Mouse (Mus musculus) lung, postnatal 36 days (tissue): ENCODE measurements at regions not wholly inside any gene's neighbourhood (a gene's known extent, or its start where the extent isn't known, plus 50 kb on each side); places are given as distances from the start of the nearest gene placed in this dataset.
"Not testable (repeated sequence)": the region's sequence is repeated elsewhere in the genome, so short reads cannot be mapped to it uniquely, and the experiment has no call there.

Source experiments
- DNase-seq: peaks from one replicate; pipeline ENCODE4 v3.0.0; 2022; ENCODE audit warnings: mixed read lengths

DNA sequence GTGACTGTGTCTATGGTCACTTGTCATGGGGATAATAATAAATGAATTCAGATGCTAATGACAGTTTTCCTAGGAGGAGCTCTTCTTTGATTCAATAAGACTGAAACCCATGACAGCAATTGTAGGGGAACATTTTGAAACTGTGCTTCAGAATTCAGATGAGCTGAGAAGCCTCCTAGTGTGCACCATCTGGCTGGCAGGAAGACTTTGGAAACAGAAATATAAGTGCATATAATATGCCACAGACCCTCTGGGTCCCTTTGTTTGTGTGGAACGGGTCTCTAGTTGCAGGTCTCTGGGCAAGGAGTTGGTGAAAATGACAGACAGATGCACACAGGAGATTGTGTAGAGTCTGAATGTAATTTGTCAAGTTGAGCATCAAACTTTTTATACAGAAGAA lies 1043.3 kb upstream of the Cntnap5a start:
- DNase-seq = no peak

DNA sequence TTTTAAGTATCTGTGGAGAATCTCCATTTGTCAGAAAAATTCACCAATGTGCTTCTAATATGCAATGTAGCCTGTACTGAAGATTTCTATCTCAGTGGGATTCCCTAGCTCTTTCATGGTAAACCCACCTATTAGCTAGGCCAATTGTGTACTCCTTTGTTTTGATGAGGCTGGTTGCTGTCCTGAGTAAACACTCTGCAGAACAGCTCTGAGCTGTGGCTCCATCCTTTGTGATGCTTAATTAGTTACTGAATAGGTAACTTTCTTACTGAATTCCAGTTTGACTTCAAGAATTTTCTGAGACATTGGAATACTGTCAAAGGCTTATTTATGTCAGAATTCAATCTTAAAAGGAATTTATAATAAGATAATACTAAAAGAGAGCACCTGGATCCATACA lies 1042.7 kb upstream of the Cntnap5a start:
- not testable (repeated sequence) for DNase-seq

DNA sequence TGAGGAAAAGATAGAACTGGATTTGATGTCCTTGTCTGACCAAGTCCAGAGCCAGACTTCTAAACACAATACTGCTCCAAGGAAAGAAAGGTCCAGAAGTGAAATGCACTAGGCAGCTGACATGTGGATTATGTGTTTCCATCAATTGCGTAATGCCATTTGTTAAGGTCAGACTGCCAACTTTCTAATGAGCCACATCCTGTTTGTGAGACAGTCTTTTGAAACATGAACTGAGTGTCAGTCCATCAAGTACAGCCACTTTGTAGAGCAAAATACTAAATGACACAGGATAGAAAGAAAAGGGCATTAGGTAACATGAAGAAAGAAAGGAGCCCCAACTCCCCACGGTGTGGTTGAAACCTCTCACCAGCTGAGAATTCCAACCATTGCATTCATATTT lies 1010.6 kb upstream of the Cntnap5a start:
- peak; percentile 50 for DNase-seq

DNA sequence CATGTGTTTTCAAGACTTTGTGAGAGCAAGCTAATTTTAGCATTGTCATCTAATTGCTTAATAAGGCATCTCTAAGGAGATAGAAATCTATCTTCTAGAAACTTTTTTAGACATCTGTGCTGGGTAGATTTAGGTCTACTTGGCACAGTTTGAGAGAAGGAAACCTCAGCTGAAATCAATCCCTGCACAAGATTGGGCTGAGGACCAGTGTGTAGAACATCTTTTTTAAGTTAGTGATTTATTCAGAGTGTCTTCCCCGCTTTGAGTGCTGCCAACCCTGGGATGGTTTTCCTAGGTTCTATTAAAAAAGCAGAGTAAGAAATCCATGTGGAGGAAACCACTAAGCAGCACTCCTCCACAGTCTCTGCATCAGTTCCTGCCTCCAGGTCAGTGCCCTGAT lies 1003.3 kb upstream of the Cntnap5a start:
- DNase-seq = no peak

DNA sequence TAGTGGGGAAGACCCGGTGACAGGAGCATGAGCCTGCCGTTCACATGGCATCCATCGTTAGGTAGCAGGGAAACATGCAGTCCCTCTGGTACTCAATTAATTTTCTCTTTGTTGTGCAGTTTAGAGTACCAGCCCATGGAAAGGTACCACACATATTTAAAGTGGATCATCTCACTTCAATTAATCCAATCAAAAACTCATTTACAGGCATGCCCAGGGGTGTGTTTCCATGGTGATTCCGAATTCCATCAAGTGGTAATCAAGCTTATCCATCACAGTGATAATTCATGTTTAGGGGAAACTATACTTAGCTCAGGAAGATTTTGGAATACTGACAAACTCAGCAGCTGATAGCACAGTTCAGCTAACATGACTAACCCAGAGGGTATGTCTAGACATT lies 963.4 kb upstream of the Cntnap5a start:
- no peak for DNase-seq

DNA sequence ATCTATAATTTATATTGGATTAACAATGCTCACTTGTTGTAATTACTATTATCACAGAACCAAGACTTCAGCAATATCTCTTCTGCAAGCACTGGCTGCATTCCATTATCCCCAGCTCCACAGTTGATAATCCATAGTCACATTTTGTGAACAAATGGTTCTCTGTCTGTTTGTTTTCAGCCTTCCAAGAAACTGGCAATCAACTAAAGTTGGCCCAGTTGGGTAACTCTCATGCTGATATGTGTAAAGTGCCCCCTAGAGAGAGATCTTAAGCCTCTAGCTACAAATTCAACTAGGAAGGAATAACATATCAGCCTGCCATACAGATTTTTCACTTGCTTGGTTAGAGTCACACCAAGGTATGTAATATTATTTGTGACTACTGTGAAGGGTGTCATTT lies 955.4 kb upstream of the Cntnap5a start:
- DNase-seq = no peak
